Mouse (Mus musculus): ENCODE results near the gene Rnf121. TPM values are rescaled to one million over a fixed set of nuclear protein-coding genes. Genes with fewer than 3 reads are reported as not detected.

Gene Rnf121
- polyA plus RNA-seq, 1 experiment from 2014 or later, result 25.2 TPM

DNA sequence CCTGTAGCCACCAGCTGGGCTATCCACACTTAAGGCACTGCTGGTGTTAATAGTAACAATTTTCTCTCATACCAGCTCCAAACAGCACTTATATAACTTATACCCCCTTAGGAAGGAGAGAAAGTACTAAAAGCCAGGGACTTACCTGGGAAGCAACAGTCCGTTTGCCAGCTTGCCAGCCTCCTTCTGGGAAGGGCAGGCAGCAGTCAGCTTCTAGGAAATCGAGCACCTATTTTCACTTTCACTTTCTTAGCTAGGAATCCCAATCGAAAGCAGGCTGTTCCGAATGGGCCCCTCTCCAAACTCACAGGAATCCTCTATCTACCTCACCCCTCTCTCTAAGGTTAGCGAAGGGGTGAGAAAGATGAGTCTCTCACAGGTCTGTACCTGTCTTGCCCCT lies 47.8 kb downstream of the Rnf121 start:
- H3K27ac ChIP-seq (ENCODE audit: low read length), result no peak overlapping the region
- H3K4me3 ChIP-seq (ENCODE audit: low read length), result no peak overlapping the region
- H3K4me2 ChIP-seq (ENCODE audit: low read depth, low read length), result no peak overlapping the region
- H3K36me3 ChIP-seq (ENCODE audit: control insufficient read depth, insufficient read depth, low read length), result peaks cover 51% of the 10 kb centered on the region
- no peak for ATAC-seq (ENCODE audit: low read depth)
- H3K4me1 ChIP-seq (replicated peaks; ENCODE audit: control insufficient read depth, insufficient read depth, low read length), result no peaks in the 10 kb centered on the region
- H3K9ac ChIP-seq (ENCODE audit: low read length), result no peak overlapping the region
- H3K9me3 ChIP-seq (ENCODE audit: control insufficient read depth, low read length), result no peaks in the 10 kb centered on the region
- 79% methylated on average over 5 of the region's 5 CpGs for WGBS
- H3K27me3 ChIP-seq (ENCODE audit: control insufficient read depth, insufficient read depth, low read depth, low read length), result no peaks in the 10 kb centered on the region

DNA sequence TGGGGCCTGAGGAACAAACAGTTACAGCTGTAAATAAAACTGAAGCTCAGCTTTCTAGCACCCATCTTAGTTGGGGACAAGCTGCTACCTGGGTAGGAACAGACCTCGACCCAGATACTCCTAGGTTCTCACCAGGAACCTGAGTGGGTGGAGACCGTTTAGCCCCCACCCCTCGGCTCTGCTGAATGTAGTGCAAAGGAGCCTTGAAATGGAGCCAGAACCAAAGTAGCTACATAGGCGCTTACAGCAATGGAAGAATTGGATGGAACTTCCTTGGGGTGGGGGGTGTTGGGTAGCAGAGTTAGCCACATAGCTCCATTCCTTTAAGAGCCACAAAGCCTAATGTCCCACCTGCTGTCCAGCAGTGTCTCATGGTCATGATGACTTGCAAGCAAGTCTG lies 48.3 kb downstream of the Rnf121 start:
- Histone ChIP-seq H3K4me2 (ENCODE audit: low read depth, low read length) (no peak overlapping the region), H3K4me3 (ENCODE audit: low read length) (no peak overlapping the region)
- ATAC-seq (ENCODE audit: low read depth), result no peak

GRCm38 (mm10) chr7:102014995-102015394 lies 50.3 kb downstream of the Rnf121 start:
- no peaks in the 10 kb centered on the region for H3K4me1 ChIP-seq (replicated peaks; ENCODE audit: control insufficient read depth, insufficient read depth, low read length)
- H3K4me3 ChIP-seq (ENCODE audit: low read length), result no peak overlapping the region
- H3K36me3 ChIP-seq (ENCODE audit: control insufficient read depth, insufficient read depth, low read length), result peaks cover 63% of the 10 kb centered on the region
- no peaks in the 10 kb centered on the region for H3K9me3 ChIP-seq (ENCODE audit: control insufficient read depth, low read length)
- ATAC-seq (ENCODE audit: low read depth), result no peak
- no peak overlapping the region for H3K4me2 ChIP-seq (ENCODE audit: low read depth, low read length)
- 71% methylated on average over 2 of the region's 2 CpGs for WGBS
- no peak overlapping the region for H3K27ac ChIP-seq (ENCODE audit: low read length)
- H3K27me3 ChIP-seq (ENCODE audit: control insufficient read depth, insufficient read depth, low read depth, low read length), result no peaks in the 10 kb centered on the region
- H3K9ac ChIP-seq (ENCODE audit: low read length), result no peak overlapping the region

More for the DNA sequence above, 48.3 kb downstream of the Rnf121 start:
- 76% methylated on average over 4 of the region's 4 CpGs for WGBS
- no peaks in the 10 kb centered on the region for H3K9me3 ChIP-seq (ENCODE audit: control insufficient read depth, low read length)
- H3K9ac ChIP-seq (ENCODE audit: low read length), result no peak overlapping the region
- no peaks in the 10 kb centered on the region for H3K4me1 ChIP-seq (replicated peaks; ENCODE audit: control insufficient read depth, insufficient read depth, low read length)
- no peaks in the 10 kb centered on the region for H3K27me3 ChIP-seq (ENCODE audit: control insufficient read depth, insufficient read depth, low read depth, low read length)
- no peak overlapping the region for H3K27ac ChIP-seq (ENCODE audit: low read length)
- peaks cover 51% of the 10 kb centered on the region for H3K36me3 ChIP-seq (ENCODE audit: control insufficient read depth, insufficient read depth, low read length)

GRCm38 (mm10) chr7:102013416-102013815 lies 51.9 kb downstream of the Rnf121 start:
- 88% methylated on average over 8 of the region's 8 CpGs for WGBS
- Histone ChIP-seq H3K4me1 (replicated peaks; ENCODE audit: control insufficient read depth, insufficient read depth, low read length) (no peaks in the 10 kb centered on the region), H3K9me3 (ENCODE audit: control insufficient read depth, low read length) (no peaks in the 10 kb centered on the region), H3K9ac (ENCODE audit: low read length) (no peak overlapping the region), H3K27ac (ENCODE audit: low read length) (no peak overlapping the region), H3K4me3 (ENCODE audit: low read length) (no peak overlapping the region), H3K27me3 (ENCODE audit: control insufficient read depth, insufficient read depth, low read depth, low read length) (no peaks in the 10 kb centered on the region), H3K36me3 (ENCODE audit: control insufficient read depth, insufficient read depth, low read length) (peaks cover 79% of the 10 kb centered on the region), H3K4me2 (ENCODE audit: low read depth, low read length) (no peak overlapping the region)
- no peak for ATAC-seq (ENCODE audit: low read depth)

- no peak overlapping the region for H3K4me3 ChIP-seq (ENCODE audit: low read length)
- H3K9me3 ChIP-seq (ENCODE audit: control insufficient read depth, low read length), result no peaks in the 10 kb centered on the region
- ATAC-seq (ENCODE audit: low read depth), result no peak
- H3K36me3 ChIP-seq (ENCODE audit: control insufficient read depth, insufficient read depth, low read length), result peaks cover 87% of the 10 kb centered on the region
- H3K27ac ChIP-seq (ENCODE audit: low read length), result no peak overlapping the region
- no peak overlapping the region for H3K4me2 ChIP-seq (ENCODE audit: low read depth, low read length)
- H3K4me1 ChIP-seq (replicated peaks; ENCODE audit: control insufficient read depth, insufficient read depth, low read length), result no peaks in the 10 kb centered on the region
- WGBS, result 89% methylated on average over 9 of the region's 9 CpGs
- no peaks in the 10 kb centered on the region for H3K27me3 ChIP-seq (ENCODE audit: control insufficient read depth, insufficient read depth, low read depth, low read length)
- H3K9ac ChIP-seq (ENCODE audit: low read length), result no peak overlapping the region
Measured at GRCm38 (mm10) chr7:102011855-102012254, 53.4 kb downstream of the Rnf121 start.

- no peak overlapping the region for H3K27ac ChIP-seq (ENCODE audit: low read length)
- H3K9ac ChIP-seq (ENCODE audit: low read length), result no peak overlapping the region
- no peak for ATAC-seq (ENCODE audit: low read depth)
- no peaks in the 10 kb centered on the region for H3K4me1 ChIP-seq (replicated peaks; ENCODE audit: control insufficient read depth, insufficient read depth, low read length)
- H3K27me3 ChIP-seq (ENCODE audit: control insufficient read depth, insufficient read depth, low read depth, low read length), result no peaks in the 10 kb centered on the region
- H3K4me2 ChIP-seq (ENCODE audit: low read depth, low read length), result no peak overlapping the region
- H3K9me3 ChIP-seq (ENCODE audit: control insufficient read depth, low read length), result no peaks in the 10 kb centered on the region
- 76% methylated on average over 1 of the region's 1 CpGs for WGBS
- H3K36me3 ChIP-seq (ENCODE audit: control insufficient read depth, insufficient read depth, low read length), result peaks cover 71% of the 10 kb centered on the region
- no peak overlapping the region for H3K4me3 ChIP-seq (ENCODE audit: low read length)
Measured at GRCm38 (mm10) chr7:102006520-102006919, 58.7 kb downstream of the Rnf121 start.

DNA sequence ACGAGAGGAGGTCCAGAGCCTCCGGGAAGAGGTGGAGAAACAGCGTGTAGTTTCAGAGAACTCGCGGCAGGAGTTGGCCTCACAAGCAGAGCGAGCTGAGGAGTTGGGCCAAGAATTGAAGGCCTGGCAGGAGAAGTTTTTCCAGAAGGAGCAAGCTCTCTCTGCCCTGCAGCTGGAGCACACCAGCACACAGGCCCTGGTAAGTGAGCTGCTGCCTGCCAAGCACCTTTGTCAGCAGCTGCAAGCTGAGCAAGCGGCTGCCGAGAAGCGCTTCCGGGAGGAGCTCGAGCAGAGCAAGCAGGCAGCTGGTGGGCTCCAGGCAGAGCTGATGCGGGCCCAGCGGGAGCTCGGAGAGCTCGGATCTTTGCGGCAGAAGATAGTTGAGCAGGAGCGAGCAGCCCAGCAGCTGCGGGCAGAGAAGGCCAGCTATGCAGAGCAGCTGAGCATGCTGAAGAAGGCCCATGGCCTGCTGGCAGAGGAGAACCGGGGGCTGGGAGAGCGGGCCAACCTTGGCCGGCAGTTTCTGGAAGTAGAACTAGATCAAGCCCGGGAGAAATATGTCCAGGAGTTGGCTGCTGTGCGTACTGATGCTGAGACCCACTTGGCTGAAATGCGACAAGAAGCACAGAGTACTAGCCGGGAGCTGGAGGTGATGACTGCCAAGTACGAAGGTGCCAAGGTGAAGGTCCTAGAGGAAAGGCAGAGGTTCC lies 64.2 kb downstream of the Rnf121 start:
- WGBS, result 84% methylated on average over 26 of the region's 26 CpGs
- no peak overlapping the region for H3K9ac ChIP-seq (ENCODE audit: low read length)

GRCm38 (mm10) chr7:102000296-102000695 lies 65.0 kb downstream of the Rnf121 start:
- Histone ChIP-seq H3K9me3 (ENCODE audit: control insufficient read depth, low read length) (no peaks in the 10 kb centered on the region), H3K27ac (ENCODE audit: low read length) (no peak overlapping the region), H3K36me3 (ENCODE audit: control insufficient read depth, insufficient read depth, low read length) (peaks cover 74% of the 10 kb centered on the region), H3K4me1 (replicated peaks; ENCODE audit: control insufficient read depth, insufficient read depth, low read length) (no peaks in the 10 kb centered on the region), H3K27me3 (ENCODE audit: control insufficient read depth, insufficient read depth, low read depth, low read length) (no peaks in the 10 kb centered on the region), H3K9ac (ENCODE audit: low read length) (no peak overlapping the region), H3K4me3 (ENCODE audit: low read length) (no peak overlapping the region), H3K4me2 (ENCODE audit: low read depth, low read length) (no peak overlapping the region)
- ATAC-seq (ENCODE audit: low read depth), result no peak
- 90% methylated on average over 8 of the region's 8 CpGs for WGBS

More for the DNA sequence above, 64.2 kb downstream of the Rnf121 start:
- Histone ChIP-seq H3K4me3 (ENCODE audit: low read length) (no peak overlapping the region), H3K36me3 (ENCODE audit: control insufficient read depth, insufficient read depth, low read length) (peaks cover 74% of the 10 kb centered on the region), H3K27ac (ENCODE audit: low read length) (no peak overlapping the region), H3K4me1 (replicated peaks; ENCODE audit: control insufficient read depth, insufficient read depth, low read length) (no peaks in the 10 kb centered on the region), H3K4me2 (ENCODE audit: low read depth, low read length) (no peak overlapping the region), H3K27me3 (ENCODE audit: control insufficient read depth, insufficient read depth, low read depth, low read length) (no peaks in the 10 kb centered on the region), H3K9me3 (ENCODE audit: control insufficient read depth, low read length) (no peaks in the 10 kb centered on the region)
- no peak for ATAC-seq (ENCODE audit: low read depth)

GRCm38 (mm10) chr7:101999461-102000151 lies 65.7 kb downstream of the Rnf121 start:
- Histone ChIP-seq H3K9me3 (ENCODE audit: control insufficient read depth, low read length) (no peaks in the 10 kb centered on the region), H3K9ac (ENCODE audit: low read length) (no peak overlapping the region), H3K27ac (ENCODE audit: low read length) (no peak overlapping the region), H3K4me2 (ENCODE audit: low read depth, low read length) (no peak overlapping the region), H3K36me3 (ENCODE audit: control insufficient read depth, insufficient read depth, low read length) (peaks cover 74% of the 10 kb centered on the region), H3K4me1 (replicated peaks; ENCODE audit: control insufficient read depth, insufficient read depth, low read length) (no peaks in the 10 kb centered on the region), H3K27me3 (ENCODE audit: control insufficient read depth, insufficient read depth, low read depth, low read length) (no peaks in the 10 kb centered on the region), H3K4me3 (ENCODE audit: low read length) (no peak overlapping the region)
- no peak for ATAC-seq (ENCODE audit: low read depth)
- WGBS, result 92% methylated on average over 15 of the region's 15 CpGs

Data from lung, embryonic 16.5 days (tissue).